Mouse (Mus musculus) kidney, adult 2 months (tissue): ENCODE data around the gene Gpr25.

Source experiments
- CTCF ChIP-seq: fragments of 200-500 bp; conservative IDR thresholded peaks from 2 replicates; pipeline ENCODE4 v1.5.1; 2011; ENCODE audit warnings: low read depth, mild to moderate bottlenecking, control low read depth, low read length, moderate library complexity, mixed read lengths; ENCODE audit not compliant: insufficient read depth, insufficient read length
- POLR2A ChIP-seq: fragments of 200-500 bp; IDR thresholded peaks from one replicate; pipeline ENCODE4 v1.6.1; 2011; ENCODE audit warnings: low read depth, low read length, control low read depth

GRCm38 (mm10) chr1:136266127-136266526 lies 5.5 kb upstream of the Gpr25 start:
- TF ChIP-seq CTCF (no peak), POLR2A (no peak)
